18 mouse cellular contexts compared by ENCODE assay signal in genomic region chr7:126353251-126353993, GRCm38 (mm10). TPM values are rescaled to one million over a fixed set of nuclear protein-coding genes. Genes with fewer than 3 reads are reported as not detected.
"Had no signal": no experiment of that assay in that cellular context is flagged by ENCODE, and none has a peak within 500 bp of the region (broad histone marks: within the 10 kb centered on the region; RNA-seq: fewer than 3 reads in every experiment).

No protein-coding gene starts in this region.

- H3K27me3 ChIP-seq: liver, embryonic 15.5 days; lung, embryonic 15.5 days; midbrain, embryonic 13.5 days; midbrain, embryonic 15.5 days; neural tube, embryonic 12.5 days; stomach, embryonic 15.5 days had no signal

- H3K9me3 ChIP-seq: liver, embryonic 15.5 days; lung, embryonic 15.5 days; midbrain, embryonic 13.5 days; midbrain, embryonic 15.5 days; neural tube, embryonic 12.5 days; stomach, embryonic 15.5 days had no signal

- ATAC-seq: liver, postnatal 0 days; lung, postnatal 0 days; midbrain, embryonic 13.5 days; midbrain, embryonic 15.5 days had no signal

- H3K4me2 ChIP-seq: liver, embryonic 15.5 days; lung, embryonic 15.5 days; midbrain, embryonic 11.5 days; midbrain, embryonic 13.5 days; midbrain, embryonic 15.5 days; neural tube, embryonic 12.5 days; stomach, embryonic 15.5 days had no signal

- DNase-seq: liver, postnatal 0 days; lung, adult 2 months; lung, postnatal 14 days; lung, postnatal 36 days; right cerebral cortex, postnatal 14 days; thymus, postnatal 25 days; thymus, postnatal 4 days had no signal

- H3K4me1 ChIP-seq: neural tube, embryonic 12.5 days; stomach, embryonic 15.5 days had no signal

- H3K27ac ChIP-seq: liver, embryonic 15.5 days; lung, embryonic 15.5 days; macrophage; midbrain, embryonic 13.5 days; midbrain, embryonic 15.5 days; neural tube, embryonic 12.5 days; stomach, embryonic 15.5 days; stomach, postnatal 0 days had no signal

- H3K9ac ChIP-seq: liver, embryonic 15.5 days; liver, postnatal 0 days; lung, embryonic 15.5 days; midbrain, embryonic 13.5 days; midbrain, embryonic 15.5 days; neural tube, embryonic 12.5 days; stomach, embryonic 15.5 days had no signal

- H3K4me3 ChIP-seq: liver, embryonic 15.5 days; lung, embryonic 15.5 days; midbrain, embryonic 13.5 days; midbrain, embryonic 15.5 days; neural tube, embryonic 12.5 days; stomach, embryonic 15.5 days had no signal

- H3K36me3 ChIP-seq: liver, embryonic 15.5 days; lung, embryonic 15.5 days; midbrain, embryonic 13.5 days; midbrain, embryonic 15.5 days; neural tube, embryonic 12.5 days; stomach, embryonic 15.5 days had no signal

RNA-seq across cellular contexts. Expression of gene Lat, which starts 15.9 kb away (rescaled TPM):
- total RNA-seq: midbrain, postnatal 0 days had no signal
